ENCODE assay signal across 15 mouse cellular contexts in the genomic region with DNA sequence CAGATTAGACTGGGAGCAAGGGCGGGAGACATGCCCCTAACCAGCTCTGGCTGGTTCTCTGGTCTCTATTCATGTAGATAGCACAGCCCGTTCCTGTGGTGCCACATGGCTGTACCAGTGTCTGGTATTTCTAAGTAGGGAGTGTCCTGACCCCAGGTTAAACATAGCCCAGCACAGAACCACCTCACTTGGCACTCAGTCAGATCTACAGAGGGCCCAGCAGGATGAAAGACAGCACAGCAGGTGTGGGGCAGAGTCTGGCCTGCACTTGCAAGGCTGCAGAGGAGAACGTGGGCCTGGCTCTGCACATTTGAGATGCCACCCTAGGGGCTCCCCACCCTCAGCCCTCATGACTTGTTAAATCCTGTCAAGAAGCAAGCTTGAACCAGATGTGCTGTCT. TPM values are rescaled to one million over a fixed set of nuclear protein-coding genes. Genes with fewer than 3 reads are reported as not detected.
DNase-seq lines count a peak whose midpoint lies in the region; TF ChIP-seq lines count a peak whose summit lies in the region.
"Had no signal": no experiment of that assay in that cellular context is flagged by ENCODE, and none has a peak within 500 bp of the region (broad histone marks: within the 10 kb centered on the region; RNA-seq: fewer than 3 reads in every experiment).

No protein-coding gene starts in this region.

- DNase-seq in kidney, postnatal 14 days: peak; percentile 57
- DNase-seq in kidney, postnatal 4 days: no peak
- peak; percentile 51 for DNase-seq in ZHBTc4 (ENCODE audit: low read depth, low spot score)
- peak; percentile 73 to 83 for DNase-seq in heart, postnatal 10 days
- no peak for DNase-seq in spleen, adult 12 weeks (ENCODE audit: low spot score)
- no peak for DNase-seq in layer of hippocampus, postnatal 25 days (ENCODE audit: extremely low spot score in 1 of 2, low spot score in 1 of 2)
- DNase-seq: adrenal gland, postnatal 25 days; cerebellum, adult 8-10 months had no signal

- no peak for TF ChIP-seq CTCF in ES-Bruce4 (IDR thresholded peaks at IDR 0.05; ENCODE audit: low read depth, low read length)

- 0 out of 2 replicates have a peak overlapping the region, but pooled peaks have one; percentile 10 for H3K27ac ChIP-seq in ES-Bruce4 (ENCODE audit: insufficient read depth, low read length)
- H3K27ac ChIP-seq: liver, embryonic 15.5 days had no signal

- H3K4me3 ChIP-seq in ES-Bruce4 (ENCODE audit: low read depth, low read length): no peak overlapping the region
- H3K4me3 ChIP-seq: liver, embryonic 15.5 days had no signal

- peaks cover 6% of the 10 kb centered on the region for H3K4me1 ChIP-seq in ES-Bruce4 (ENCODE audit: control insufficient read depth, insufficient read depth, low read length)

- H3K27me3 ChIP-seq in ES-Bruce4 (ENCODE audit: control insufficient read depth, insufficient read depth, low read length, poor library complexity, severe bottlenecking): no peaks in the 10 kb centered on the region
- H3K27me3 ChIP-seq: liver, embryonic 15.5 days; Patski had no signal

- intact Hi-C loops in heart, postnatal 10 days (cut with DNase I): no loop called here

- H3K9ac ChIP-seq in ES-Bruce4 (ENCODE audit: low read depth, poor library complexity, severe bottlenecking): no peak overlapping the region
- H3K9ac ChIP-seq: liver, embryonic 15.5 days had no signal

- no peaks in the 10 kb centered on the region for H3K9me3 ChIP-seq in ES-Bruce4 (replicated peaks; ENCODE audit: control insufficient read depth, insufficient read depth, low read length, poor library complexity, severe bottlenecking)
- H3K9me3 ChIP-seq: liver, embryonic 15.5 days had no signal

- peaks cover 8% of the 10 kb centered on the region for H3K36me3 ChIP-seq in ES-Bruce4 (ENCODE audit: control insufficient read depth, insufficient read depth, low read length, poor library complexity, severe bottlenecking)

- TF ChIP-seq EP300 in ES-Bruce4 (IDR thresholded peaks at IDR 0.05; ENCODE audit: insufficient read depth, low read depth, low read length): no peak

- no peak for TF ChIP-seq POLR2A in ES-Bruce4 (IDR thresholded peaks at IDR 0.05; ENCODE audit: insufficient read depth, low read length)

RNA-seq across cellular contexts. Expression of gene Fem1a, which starts 4.6 kb away (rescaled TPM):
- 4.9 and 5.4 TPM in 2 replicates for polyA plus RNA-seq in ES-Bruce4 (2011; ENCODE audit: insufficient read depth, insufficient read length, low read depth, missing spikeins)
- total RNA-seq in heart, postnatal 10 days (2021): 10 to 100 TPM; 81.5 to 94.9 TPM
- 10 to 100 TPM; 36.1 to 37.0 TPM for total RNA-seq in layer of hippocampus, postnatal 25 days (2021)

RNA-seq across cellular contexts. Expression of gene Ticam1, which starts 15.4 kb away (rescaled TPM):
- 4.0 and 4.7 TPM in 2 replicates for polyA plus RNA-seq in ES-Bruce4 (2011; ENCODE audit: insufficient read depth, insufficient read length, low read depth, missing spikeins)
- 10 to 100 TPM; 11.6 to 12.7 TPM for total RNA-seq in heart, postnatal 10 days (2021)
- 1 to 10 TPM; 5.5 to 6.0 TPM for total RNA-seq in layer of hippocampus, postnatal 25 days (2021)

RNA-seq across cellular contexts. Expression of gene Plin3, which starts 31.5 kb away (rescaled TPM):
- 57.1 and 60.2 TPM in 2 replicates for polyA plus RNA-seq in ES-Bruce4 (2011; ENCODE audit: insufficient read depth, insufficient read length, low read depth, missing spikeins)
- total RNA-seq in heart, postnatal 10 days (2021): 10 to 100 TPM; 67.0 to 81.9 TPM
- 10 to 100 TPM; 14.6 to 16.7 TPM for total RNA-seq in layer of hippocampus, postnatal 25 days (2021)

RNA-seq across cellular contexts. Expression of gene Arrdc5, which starts 38.9 kb away (rescaled TPM):
- polyA plus RNA-seq in ES-Bruce4 (2011; ENCODE audit: insufficient read depth, insufficient read length, low read depth, missing spikeins): not detected in 2 replicates
- not detected for total RNA-seq in heart, postnatal 10 days (2021)
- not detected for total RNA-seq in layer of hippocampus, postnatal 25 days (2021)
- total RNA-seq: adrenal gland, postnatal 25 days; hematopoietic stem cell, adult 5-6 weeks; layer of hippocampus, postnatal 10 days; megakaryocyte-erythroid progenitor cell, adult 5-6 weeks had no signal
- polyA plus RNA-seq: liver, embryonic 15.5 days; Patski; stomach, embryonic 14.5 days had no signal

RNA-seq across cellular contexts. Expression of gene Uhrf1, which starts 42.0 kb away (rescaled TPM):
- 162 and 174 TPM in 2 replicates for polyA plus RNA-seq in ES-Bruce4 (2011; ENCODE audit: insufficient read depth, insufficient read length, low read depth, missing spikeins)
- total RNA-seq in heart, postnatal 10 days (2021): 10 to 100 TPM; 21.6 to 23.3 TPM
- total RNA-seq in layer of hippocampus, postnatal 25 days (2021): 1 to 10 TPM; 1.7 to 2.0 TPM

Comparison
In these comparisons a context has a peak if more than half of its experiments do, and no peak if none do; other contexts are left out.
1. DNase-seq: peak in kidney, postnatal 14 days (single experiment), ZHBTc4 (single experiment) and heart, postnatal 10 days (2 of 2); none in kidney, postnatal 4 days (0 of 2), spleen, adult 12 weeks (single experiment) and layer of hippocampus, postnatal 25 days (0 of 2).